ENCODE assay signal across 10 mouse cellular contexts in the genomic region with DNA sequence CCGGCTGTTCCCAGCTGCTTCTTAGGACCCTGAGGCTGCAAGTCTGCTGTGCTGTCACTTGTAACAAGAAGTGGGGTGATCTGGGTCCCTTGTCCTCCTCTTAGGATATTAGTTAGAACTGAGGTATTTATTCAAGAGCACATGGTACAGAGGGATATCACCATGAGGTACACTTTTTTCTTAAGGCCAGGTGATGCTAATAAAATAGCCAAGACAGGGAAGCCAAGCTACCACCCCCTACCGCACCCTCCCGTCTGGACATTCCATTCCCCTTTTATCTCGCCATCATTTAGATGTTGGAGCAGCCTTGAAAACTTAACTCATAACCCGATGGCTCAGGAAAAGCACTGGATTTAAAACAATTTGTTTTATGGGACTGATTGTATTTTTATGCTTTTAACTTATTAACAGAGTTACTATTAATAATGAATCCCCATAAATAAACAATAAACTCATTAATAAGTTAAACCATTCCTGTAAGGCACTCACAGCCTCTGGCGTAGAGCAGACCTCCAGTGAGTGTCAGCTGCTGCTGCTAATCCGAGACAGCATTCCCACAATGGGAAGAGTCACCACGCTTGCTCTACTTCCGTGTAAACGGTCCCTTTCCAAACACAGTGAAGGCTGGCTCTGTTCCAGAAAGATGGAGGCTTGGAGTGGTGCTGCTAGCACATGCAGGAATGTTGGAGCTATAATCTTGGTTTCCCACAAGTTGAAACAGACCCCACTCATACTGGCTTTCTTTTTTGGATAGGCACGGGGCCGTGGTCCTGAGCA.
DNase-seq lines count a peak whose midpoint lies in the region; ATAC-seq lines count a peak whose summit lies in the region.
"Had no signal": no experiment of that assay in that cellular context is flagged by ENCODE, and none has a peak within 500 bp of the region (broad histone marks: within the 10 kb centered on the region; RNA-seq: fewer than 3 reads in every experiment).

No protein-coding gene starts in this region.

- 81% methylated on average over 12 of the region's 12 CpGs for WGBS in forebrain, embryonic 11.5 days
- WGBS in forebrain, embryonic 15.5 days, result 68% methylated on average over 12 of the region's 12 CpGs
- 69% methylated on average over 12 of the region's 12 CpGs for WGBS in kidney, embryonic 14.5 days
- 52% methylated on average over 12 of the region's 12 CpGs for WGBS in intestine, embryonic 14.5 days
- 63% methylated on average over 12 of the region's 12 CpGs for WGBS in midbrain, embryonic 16.5 days

- H3K4me3 ChIP-seq in forebrain, embryonic 11.5 days (ENCODE audit: low read depth, low read length), result no peak overlapping the region
- no peak overlapping the region for H3K4me3 ChIP-seq in forebrain, embryonic 15.5 days
- no peak overlapping the region for H3K4me3 ChIP-seq in kidney, embryonic 14.5 days (ENCODE audit: low read length)
- H3K4me3 ChIP-seq in intestine, embryonic 14.5 days (ENCODE audit: low read depth, low read length), result no peak overlapping the region
- H3K4me3 ChIP-seq in midbrain, embryonic 16.5 days (ENCODE audit: low read depth, low read length), result no peak overlapping the region
- H3K4me3 ChIP-seq: megakaryocyte, embryonic 14.5 days had no signal

- H3K27ac ChIP-seq in forebrain, embryonic 11.5 days (ENCODE audit: low read depth, low read length), result no peak overlapping the region
- H3K27ac ChIP-seq in forebrain, embryonic 15.5 days (replicated peaks), result no peak overlapping the region
- H3K27ac ChIP-seq in kidney, embryonic 14.5 days (ENCODE audit: low read depth, low read length), result 0 out of 2 replicates have a peak overlapping the region, but pooled peaks have one; percentile 62
- H3K27ac ChIP-seq in intestine, embryonic 14.5 days (ENCODE audit: low read depth), result peak overlapping the region; percentile 22; the same call in 1 of the 2 replicates
- no peak overlapping the region for H3K27ac ChIP-seq in midbrain, embryonic 16.5 days (ENCODE audit: low read length)

- no peaks in the 10 kb centered on the region for H3K9me3 ChIP-seq in forebrain, embryonic 11.5 days (ENCODE audit: control insufficient read depth, low read length)
- H3K9me3 ChIP-seq in forebrain, embryonic 15.5 days, result no peaks in the 10 kb centered on the region
- H3K9me3 ChIP-seq in kidney, embryonic 14.5 days (ENCODE audit: control insufficient read depth, low read length), result no peaks in the 10 kb centered on the region
- no peaks in the 10 kb centered on the region for H3K9me3 ChIP-seq in intestine, embryonic 14.5 days (ENCODE audit: control insufficient read depth, low read length)
- H3K9me3 ChIP-seq in midbrain, embryonic 16.5 days (replicated peaks; ENCODE audit: control insufficient read depth, low read length, poor library complexity, severe bottlenecking), result no peaks in the 10 kb centered on the region
- H3K9me3 ChIP-seq: megakaryocyte, embryonic 14.5 days had no signal

- no peak overlapping the region for H3K4me2 ChIP-seq in forebrain, embryonic 11.5 days (ENCODE audit: low read depth, low read length, severe bottlenecking)
- no peak overlapping the region for H3K4me2 ChIP-seq in forebrain, embryonic 15.5 days (replicated peaks)
- H3K4me2 ChIP-seq in kidney, embryonic 14.5 days (replicated peaks; ENCODE audit: low read depth, low read length), result no peak overlapping the region
- H3K4me2 ChIP-seq in intestine, embryonic 14.5 days (ENCODE audit: low read length), result no peak overlapping the region
- H3K4me2 ChIP-seq in midbrain, embryonic 16.5 days (ENCODE audit: low read length), result no peak overlapping the region

- H3K9ac ChIP-seq in forebrain, embryonic 11.5 days (ENCODE audit: low read length), result no peak overlapping the region
- H3K9ac ChIP-seq in forebrain, embryonic 15.5 days (replicated peaks), result no peak overlapping the region
- H3K9ac ChIP-seq in kidney, embryonic 14.5 days (ENCODE audit: low read depth, low read length), result no peak overlapping the region
- H3K9ac ChIP-seq in intestine, embryonic 14.5 days (ENCODE audit: low read length), result no peak overlapping the region
- H3K9ac ChIP-seq in midbrain, embryonic 16.5 days (ENCODE audit: low read depth, low read length), result no peak overlapping the region

- no peaks in the 10 kb centered on the region for H3K27me3 ChIP-seq in forebrain, embryonic 11.5 days (ENCODE audit: control insufficient read depth, insufficient read depth, low read length)
- H3K27me3 ChIP-seq in forebrain, embryonic 15.5 days, result no peaks in the 10 kb centered on the region
- H3K27me3 ChIP-seq in kidney, embryonic 14.5 days (ENCODE audit: control insufficient read depth, insufficient read depth, low read length), result no peaks in the 10 kb centered on the region
- H3K27me3 ChIP-seq in intestine, embryonic 14.5 days (replicated peaks; ENCODE audit: control insufficient read depth, insufficient read depth, low read length), result no peaks in the 10 kb centered on the region
- no peaks in the 10 kb centered on the region for H3K27me3 ChIP-seq in midbrain, embryonic 16.5 days (ENCODE audit: control insufficient read depth, insufficient read depth, low read depth, low read length)

- no peak for DNase-seq in forebrain, embryonic 11.5 days (ENCODE audit: low spot score)
- DNase-seq in kidney, adult 8-10 months, result no peak
- DNase-seq in intestine, embryonic 14.5 days (ENCODE audit: low spot score), result no peak
- no peak for DNase-seq in c-Kit-positive CD71-positive TER-119-positive erythroid progenitor cells, embryonic 14.5 days (ENCODE audit: low spot score)
- no peak for DNase-seq in frontal cortex, postnatal 10 days (ENCODE audit: low spot score in 2 of 2)
- DNase-seq: adrenal gland, postnatal 25 days had no signal

- H3K36me3 ChIP-seq in forebrain, embryonic 11.5 days (ENCODE audit: control insufficient read depth, insufficient read depth, low read length), result no peaks in the 10 kb centered on the region; the same call in 1 of the 2 replicates
- no peaks in the 10 kb centered on the region for H3K36me3 ChIP-seq in forebrain, embryonic 15.5 days
- H3K36me3 ChIP-seq in kidney, embryonic 14.5 days (ENCODE audit: control insufficient read depth, insufficient read depth, low read length), result peaks cover 31% of the 10 kb centered on the region
- peaks cover 9% of the 10 kb centered on the region for H3K36me3 ChIP-seq in intestine, embryonic 14.5 days (ENCODE audit: control insufficient read depth, insufficient read depth, low read length)
- H3K36me3 ChIP-seq in midbrain, embryonic 16.5 days (ENCODE audit: control insufficient read depth, insufficient read depth, low read length), result no peaks in the 10 kb centered on the region

- H3K4me1 ChIP-seq in forebrain, embryonic 11.5 days (replicated peaks; ENCODE audit: control insufficient read depth, insufficient read depth, low read length), result 0 out of 2 replicates have a peak, but pooled peaks cover under 1% of the 10 kb centered on the region
- peaks cover 3% of the 10 kb centered on the region; the same call in 1 of the 2 replicates for H3K4me1 ChIP-seq in forebrain, embryonic 15.5 days
- peaks cover 36% of the 10 kb centered on the region for H3K4me1 ChIP-seq in kidney, embryonic 14.5 days (ENCODE audit: control insufficient read depth, insufficient read depth, low read length)
- H3K4me1 ChIP-seq in intestine, embryonic 14.5 days (replicated peaks; ENCODE audit: control insufficient read depth, insufficient read depth, low read length), result peaks cover 9% of the 10 kb centered on the region
- H3K4me1 ChIP-seq in midbrain, embryonic 16.5 days (ENCODE audit: control insufficient read depth, insufficient read depth, low read length), result no peaks in the 10 kb centered on the region

- 0 out of 2 replicates have a peak, but pooled peaks have one; percentile 18 for ATAC-seq in forebrain, embryonic 11.5 days (replicated peaks; ENCODE audit: low FRiP score)
- no peak for ATAC-seq in forebrain, embryonic 15.5 days (replicated peaks)
- ATAC-seq in kidney, embryonic 14.5 days (ENCODE audit: low FRiP score, low TSS enrichment), result no peak
- peak; percentile 57; the same call in 1 of the 2 replicates for ATAC-seq in intestine, embryonic 14.5 days (replicated peaks; ENCODE audit: low FRiP score, low TSS enrichment, low read depth)
- 0 out of 2 replicates have a peak, but pooled peaks have one; percentile 31 for ATAC-seq in midbrain, embryonic 16.5 days

Comparison
In these comparisons a context has a peak if more than half of its experiments do, and no peak if none do; other contexts are left out.
1. ATAC-seq: peak in forebrain, embryonic 11.5 days (single experiment), intestine, embryonic 14.5 days (single experiment) and midbrain, embryonic 16.5 days (single experiment); none in forebrain, embryonic 15.5 days (single experiment) and kidney, embryonic 14.5 days (single experiment).
2. H3K27ac ChIP-seq: peak in kidney, embryonic 14.5 days (single experiment) and intestine, embryonic 14.5 days (single experiment); none in forebrain, embryonic 11.5 days (single experiment), forebrain, embryonic 15.5 days (single experiment) and midbrain, embryonic 16.5 days (single experiment).